Mouse (Mus musculus): ENCODE data around the gene Olfr1251. TPM values are rescaled to one million over a fixed set of nuclear protein-coding genes. Genes with fewer than 3 reads are reported as not detected.

Olfr1251 gene
- not detected for polyA plus RNA-seq (2017; shearing (Covaris generic))

GRCm38 (mm10) chr2:89671836-89672235, at the start of gene Olfr1251:
Gene Olfr1251 (minus strand): TSS chr2:89671936.

GRCm38 (mm10) chr2:89661367-89661766, 10.4 kb downstream of the Olfr1251 start, which contains the start of gene Olfr1250:
Gene Olfr1250 (minus strand): TSS chr2:89661467.

GRCm38 (mm10) chr2:89634883-89635282, 36.9 kb downstream of the Olfr1251 start, which contains the start of gene Olfr1249:
Gene Olfr1249 (minus strand): TSS chr2:89634983.

GRCm38 (mm10) chr2:89618145-89618544, 53.6 kb downstream of the Olfr1251 start, which contains the start of gene Olfr1248:
Gene Olfr1248 (minus strand): TSS chr2:89618245.

Other genes starting within 250 kb of the Olfr1251 start
- not detected for gene Olfr1240, start 228.9 kb downstream of the Olfr1251 start, polyA plus RNA-seq (2017; shearing (Covaris generic))
- not detected for gene Olfr1241, start 184.8 kb downstream of the Olfr1251 start, polyA plus RNA-seq (2017; shearing (Covaris generic))
- gene Olfr1242, start 173.6 kb downstream of the Olfr1251 start, polyA plus RNA-seq (2017; shearing (Covaris generic)), result not detected
- gene Olfr1243, start 140.4 kb downstream of the Olfr1251 start, polyA plus RNA-seq (2017; shearing (Covaris generic)), result not detected
- gene Olfr1245, start 93.5 kb downstream of the Olfr1251 start, polyA plus RNA-seq (2017; shearing (Covaris generic)), result not detected
- not detected for gene Olfr1246, start 78.8 kb downstream of the Olfr1251 start, polyA plus RNA-seq (2017; shearing (Covaris generic))
- not detected for gene Olfr1247, start 57.8 kb downstream of the Olfr1251 start, polyA plus RNA-seq (2017; shearing (Covaris generic))
- not detected for gene Olfr1248, start 53.7 kb downstream of the Olfr1251 start, polyA plus RNA-seq (2017; shearing (Covaris generic))
- not detected for gene Olfr1249, start 37.0 kb downstream of the Olfr1251 start, polyA plus RNA-seq (2017; shearing (Covaris generic))
- not detected for gene Olfr1250, start 10.5 kb downstream of the Olfr1251 start, polyA plus RNA-seq (2017; shearing (Covaris generic))
- not detected for gene Olfr1252, start 53.1 kb upstream of the Olfr1251 start, polyA plus RNA-seq (2017; shearing (Covaris generic))
- gene Olfr1253, start 85.2 kb upstream of the Olfr1251 start, polyA plus RNA-seq (2017; shearing (Covaris generic)), result not detected
- gene Olfr1254, start 121.7 kb upstream of the Olfr1251 start, polyA plus RNA-seq (2017; shearing (Covaris generic)), result not detected
- gene Olfr1255, start 140.1 kb upstream of the Olfr1251 start, polyA plus RNA-seq (2017; shearing (Covaris generic)), result not detected
- not detected for gene Olfr1256, start 169.6 kb upstream of the Olfr1251 start, polyA plus RNA-seq (2017; shearing (Covaris generic))
- not detected for gene Olfr48, start 176.3 kb upstream of the Olfr1251 start, polyA plus RNA-seq (2017; shearing (Covaris generic))
- gene Olfr1257, start 206.5 kb upstream of the Olfr1251 start, polyA plus RNA-seq (2017; shearing (Covaris generic)), result not detected

All from effector memory CD4-positive, alpha-beta T cell, adult 5 months (primary cell).